Mouse (Mus musculus) liver, embryonic 16.5 days (tissue): ENCODE results near the gene Ccdc59. TPM values are rescaled to one million over a fixed set of nuclear protein-coding genes. Genes with fewer than 3 reads are reported as not detected.

Experiments used
- ATAC-seq: fragments of 200-750 bp; cut with Nextera tagmentation; 2 replicates; pipeline ENCODE4 v1.8.0; 2017; ENCODE audit warnings: low read depth, mild to moderate bottlenecking, moderate number of reproducible peaks, moderate library complexity
- H3K27ac ChIP-seq: fragments of 300-500 bp; sonication (generic); 2 replicates; pipeline ENCODE4 v1.5.1; 2014; ENCODE audit warnings: mild to moderate bottlenecking, low read length
- H3K27me3 ChIP-seq: fragments of 300-500 bp; sonication (generic); 2 replicates; pipeline ENCODE4 v1.6.1; 2014; ENCODE audit warnings: low read depth, low read length, mixed read lengths; ENCODE audit not compliant: control insufficient read depth, insufficient read depth
- H3K36me3 ChIP-seq: fragments of 300-500 bp; sonication (generic); 2 replicates; pipeline ENCODE4 v1.6.1; 2014; ENCODE audit warnings: mild to moderate bottlenecking; ENCODE audit not compliant: control insufficient read depth, insufficient read depth
- H3K4me1 ChIP-seq: fragments of 300-500 bp; sonication (generic); 2 replicates; pipeline ENCODE4 v1.6.1; 2014; ENCODE audit warnings: low read depth, low read length, mixed read lengths; ENCODE audit not compliant: control insufficient read depth
- H3K4me2 ChIP-seq: fragments of 300-500 bp; sonication (generic); 2 replicates; pipeline ENCODE4 v1.6.1; 2014; ENCODE audit warnings: low read depth, low read length, mixed read lengths
- H3K4me3 ChIP-seq: fragments of 300-500 bp; sonication (generic); 2 replicates; pipeline ENCODE4 v1.5.1; 2014; ENCODE audit warnings: low read depth, mild to moderate bottlenecking, low read length
- H3K9ac ChIP-seq: fragments of 300-500 bp; sonication (generic); 2 replicates; pipeline ENCODE4 v1.6.1; 2014; ENCODE audit warnings: low read depth, low read length
- H3K9me3 ChIP-seq: fragments of 300-500 bp; sonication (generic); replicated peaks from 2 replicates; pipeline ENCODE4 v1.6.1; 2016; ENCODE audit warnings: low read length; ENCODE audit not compliant: control insufficient read depth
- WGBS: fragments of 180-500 bp; shearing (Covaris S2); extraction: QIAGEN DNeasy Blood & Tissue Kit; methylation state at CpG from one replicate; pipeline ENCODE4 v1.1.7; 2014; ENCODE audit not compliant: insufficient replicate concordance; 5-methylcytosine and 5-hydroxymethylcytosine counted together
- polyA plus RNA-seq: library from polyadenylated mRNA; unstranded; fragments of >200 nt; fragmentation: Nextera tagmentation; extraction: Ambion mirVana; gene quantifications from 2 replicates; pipeline ENCODE4 v1.2.1, GENCODE M21; 2015

Gene Ccdc59
- 16.0 and 17.7 TPM in 2 replicates for polyA plus RNA-seq

DNA sequence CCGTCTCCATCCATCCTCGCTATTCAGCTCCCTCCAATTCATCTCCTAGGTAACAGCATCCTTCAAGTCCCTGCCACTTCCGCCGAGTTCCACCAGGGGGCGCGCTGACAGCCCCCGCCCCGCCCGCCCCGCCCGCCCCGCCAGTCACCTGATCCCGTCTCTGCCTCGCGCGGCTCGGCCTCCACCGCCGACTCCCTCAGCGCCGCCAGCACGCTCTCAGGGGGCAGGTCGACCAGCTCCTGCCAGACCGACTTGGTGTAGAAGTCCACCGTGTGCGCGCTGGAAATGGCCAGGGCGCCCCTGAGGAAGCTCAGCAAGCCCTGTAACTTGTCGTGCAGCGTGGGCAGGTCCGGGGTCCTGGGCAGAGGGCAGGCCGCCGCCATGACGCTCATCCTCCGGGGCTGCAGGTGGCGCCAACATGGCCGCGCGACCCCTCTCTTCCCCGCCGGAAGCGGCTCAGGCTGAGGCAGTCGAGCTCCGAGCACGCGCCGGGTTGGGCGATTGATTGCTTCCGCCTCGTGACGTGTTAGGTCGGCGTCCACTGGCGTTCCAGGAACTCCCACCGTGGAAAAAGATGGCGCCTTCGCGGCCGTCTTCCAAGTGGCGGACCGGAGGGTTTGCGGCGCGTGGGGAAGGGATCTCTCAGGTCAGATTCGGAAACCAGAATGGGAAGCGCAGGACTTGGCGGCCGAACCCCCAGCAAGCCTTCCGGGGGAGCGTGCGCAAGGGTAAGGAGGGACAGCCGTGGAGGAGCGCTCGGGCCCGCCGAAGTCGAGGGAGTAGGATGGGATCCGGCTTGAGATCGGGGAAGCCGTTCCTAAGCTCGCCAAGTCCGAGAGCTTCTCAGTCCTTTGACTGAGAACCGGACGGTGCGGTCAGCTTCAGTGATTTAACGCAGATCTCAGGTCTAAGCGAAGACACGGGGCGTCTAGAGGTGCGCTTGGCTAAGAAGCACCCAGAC lies at the start of gene Ccdc59, which contains the start of gene Mettl25:
Ccdc59 (plus strand) TSS at position 140 of the 961 bp plus-strand sequence.
Mettl25 (minus strand) TSS at position 453 of the 961 bp plus-strand sequence.
- peaks cover 22% of the 10 kb centered on the region for H3K36me3 ChIP-seq
- peak within 1 kb of the TSS; percentile 86 for H3K4me2 ChIP-seq
- peaks cover 6% of the 10 kb centered on the region; the same call in 1 of the 2 replicates for H3K4me1 ChIP-seq
- under 1% methylated on average over 90 of the region's 90 CpGs for WGBS
- H3K4me3 ChIP-seq, result peak within 1 kb of the TSS; percentile 92
- peak within 1 kb of the TSS; percentile 82 for H3K9ac ChIP-seq
- H3K27ac ChIP-seq, result peak within 1 kb of the TSS; percentile 94
- H3K9me3 ChIP-seq, result no peaks in the 10 kb centered on the region
- no peaks in the 10 kb centered on the region for H3K27me3 ChIP-seq
- peak; percentile 96 for ATAC-seq

GRCm38 (mm10) chr10:105793776-105794552 lies 46.9 kb upstream of the Ccdc59 start:
- H3K4me3 ChIP-seq, result no peak overlapping the region
- 71% methylated on average over 15 of the region's 15 CpGs for WGBS
- H3K36me3 ChIP-seq, result no peaks in the 10 kb centered on the region; the same call in 1 of the 2 replicates
- H3K9ac ChIP-seq, result no peak overlapping the region
- no peaks in the 10 kb centered on the region for H3K9me3 ChIP-seq
- H3K27me3 ChIP-seq, result no peaks in the 10 kb centered on the region
- no peaks in the 10 kb centered on the region for H3K4me1 ChIP-seq
- ATAC-seq, result no peak
- no peak overlapping the region for H3K4me2 ChIP-seq
- no peak overlapping the region for H3K27ac ChIP-seq

GRCm38 (mm10) chr10:105797250-105797924 lies 43.5 kb upstream of the Ccdc59 start:
- WGBS, result 72% methylated on average over 8 of the region's 8 CpGs
- Histone ChIP-seq H3K9ac (no peak overlapping the region), H3K27me3 (no peaks in the 10 kb centered on the region), H3K9me3 (no peaks in the 10 kb centered on the region), H3K4me3 (no peak overlapping the region), H3K4me1 (no peaks in the 10 kb centered on the region), H3K27ac (no peak overlapping the region), H3K36me3 (no peaks in the 10 kb centered on the region; the same call in 1 of the 2 replicates), H3K4me2 (no peak overlapping the region)
- no peak for ATAC-seq

DNA sequence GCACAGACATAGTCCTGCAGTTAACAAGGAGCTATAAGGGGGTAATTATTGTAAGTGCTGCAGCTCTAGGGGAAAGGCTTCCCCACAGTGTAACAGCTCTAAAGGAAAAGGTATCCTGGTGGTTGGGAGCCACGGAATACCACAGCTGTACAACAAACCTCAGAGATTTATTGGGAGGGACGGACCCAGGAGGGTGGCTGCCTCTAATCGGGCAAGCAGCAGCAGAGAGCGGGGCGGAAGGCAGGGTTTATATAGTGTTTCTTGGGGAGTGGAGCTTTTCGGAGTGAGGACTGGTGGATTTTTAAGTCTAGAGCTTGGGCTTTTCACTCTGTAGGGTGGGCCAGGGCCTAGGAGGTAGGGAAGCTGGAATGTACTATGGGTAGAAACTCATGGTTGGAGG lies 39.7 kb upstream of the Ccdc59 start:
- Histone ChIP-seq H3K9ac (no peak overlapping the region), H3K4me1 (no peaks in the 10 kb centered on the region), H3K27ac (no peak overlapping the region), H3K27me3 (no peaks in the 10 kb centered on the region), H3K36me3 (no peaks in the 10 kb centered on the region), H3K4me3 (no peak overlapping the region), H3K9me3 (no peaks in the 10 kb centered on the region), H3K4me2 (no peak overlapping the region)
- no peak for ATAC-seq
- 81% methylated on average over 6 of the region's 6 CpGs for WGBS

DNA sequence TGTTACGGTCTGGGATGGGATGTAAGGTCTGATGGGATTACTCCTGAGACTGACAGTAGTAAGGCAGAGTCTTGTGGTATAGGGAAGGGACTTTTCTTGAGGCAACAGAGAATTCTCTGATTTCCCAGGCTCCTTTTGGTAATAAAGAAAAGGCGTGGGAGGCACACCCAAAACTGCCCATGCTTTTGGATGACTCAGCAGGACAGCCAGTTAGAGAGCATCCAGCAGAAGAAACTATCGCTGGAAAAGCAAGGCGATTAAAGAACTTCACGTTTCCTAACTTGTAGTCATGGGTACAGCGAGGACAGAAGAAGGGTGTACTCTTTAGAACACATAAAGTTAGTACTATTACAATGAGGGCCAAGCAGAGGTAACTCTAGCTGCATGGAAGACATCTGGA lies 38.7 kb upstream of the Ccdc59 start:
- 69% methylated on average over 6 of the region's 6 CpGs for WGBS
- H3K27me3 ChIP-seq, result no peaks in the 10 kb centered on the region
- no peak for ATAC-seq
- no peak overlapping the region for H3K9ac ChIP-seq
- H3K4me1 ChIP-seq, result no peaks in the 10 kb centered on the region
- H3K4me2 ChIP-seq, result no peak overlapping the region
- no peak overlapping the region for H3K4me3 ChIP-seq
- H3K36me3 ChIP-seq, result no peaks in the 10 kb centered on the region
- no peaks in the 10 kb centered on the region for H3K9me3 ChIP-seq
- H3K27ac ChIP-seq, result no peak overlapping the region

DNA sequence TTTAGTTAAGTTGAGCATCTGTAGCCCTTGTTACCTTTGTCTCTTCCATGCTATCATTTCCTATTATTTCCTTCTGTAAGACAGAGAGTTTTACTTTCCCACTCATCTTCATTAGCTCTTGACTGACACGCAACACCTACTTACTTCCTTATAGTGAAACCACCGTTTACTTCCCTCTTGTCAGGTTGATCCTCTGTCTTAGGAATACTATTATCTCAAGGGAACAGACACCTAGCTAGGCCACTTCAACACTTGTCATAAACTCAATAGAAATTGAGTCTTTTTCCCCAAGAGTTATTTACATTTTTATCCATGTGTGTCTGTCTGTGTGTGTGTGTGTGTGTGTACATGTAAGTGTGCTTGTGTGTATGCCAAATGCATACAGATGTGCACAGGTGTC lies 37.4 kb upstream of the Ccdc59 start:
- no peak for ATAC-seq
- H3K4me2 ChIP-seq, result no peak overlapping the region
- H3K27me3 ChIP-seq, result no peaks in the 10 kb centered on the region
- H3K4me3 ChIP-seq, result no peak overlapping the region
- H3K9ac ChIP-seq, result no peak overlapping the region
- no peaks in the 10 kb centered on the region for H3K36me3 ChIP-seq
- WGBS, result 41% methylated on average over 2 of the region's 2 CpGs
- no peak overlapping the region for H3K27ac ChIP-seq
- no peaks in the 10 kb centered on the region for H3K9me3 ChIP-seq
- no peaks in the 10 kb centered on the region for H3K4me1 ChIP-seq

DNA sequence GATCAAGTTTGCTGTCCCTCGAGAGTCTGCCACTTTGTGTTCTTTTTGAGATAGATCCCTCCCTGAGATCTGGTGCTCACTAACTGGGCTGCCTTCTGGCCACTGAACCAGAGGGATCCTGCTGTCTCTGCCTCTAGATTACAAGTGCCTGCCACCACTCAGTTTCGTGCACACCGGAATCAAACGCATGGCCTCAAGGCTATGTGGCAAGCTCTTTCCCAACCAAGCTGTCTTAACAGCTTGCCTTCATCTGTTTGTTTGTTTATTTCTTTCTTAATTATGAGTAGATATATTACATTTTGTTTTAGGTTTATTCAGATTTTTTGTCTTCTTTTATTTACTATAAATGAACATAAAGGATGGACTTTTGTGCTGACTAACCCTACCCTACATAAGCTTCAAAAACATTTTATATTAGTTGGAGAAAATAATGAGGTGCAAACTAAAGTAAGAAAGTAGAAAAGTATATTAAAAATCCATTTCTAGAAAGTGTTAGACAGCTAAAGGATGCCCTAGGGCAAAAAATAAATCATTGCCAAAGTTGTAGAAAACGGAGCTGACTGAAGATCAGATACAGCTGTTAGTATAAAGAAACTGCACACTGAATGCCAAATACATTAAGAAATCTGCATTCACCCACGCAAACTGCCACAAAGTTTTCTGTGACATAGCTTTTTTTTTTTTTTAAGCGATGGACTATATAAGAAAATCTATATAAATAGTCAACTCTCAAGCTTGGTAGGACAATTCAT lies 34.4 kb upstream of the Ccdc59 start:
- Histone ChIP-seq H3K9ac (no peak overlapping the region), H3K9me3 (no peaks in the 10 kb centered on the region)

GRCm38 (mm10) chr10:105834627-105835228 lies 6.1 kb upstream of the Ccdc59 start:
- Histone ChIP-seq H3K9ac (no peak overlapping the region), H3K4me2 (no peak overlapping the region), H3K4me3 (no peak overlapping the region), H3K27me3 (no peaks in the 10 kb centered on the region), H3K27ac (no peak overlapping the region), H3K36me3 (no peaks in the 10 kb centered on the region), H3K4me1 (no peaks in the 10 kb centered on the region), H3K9me3 (no peaks in the 10 kb centered on the region)
- WGBS, result 60% methylated on average over 10 of the region's 10 CpGs
- ATAC-seq, result no peak

More for the DNA sequence above, 34.4 kb upstream of the Ccdc59 start:
- WGBS, result 74% methylated on average over 7 of the region's 7 CpGs
- no peak for ATAC-seq
- Histone ChIP-seq H3K36me3 (no peaks in the 10 kb centered on the region), H3K4me2 (no peak overlapping the region), H3K4me3 (no peak overlapping the region), H3K27ac (no peak overlapping the region), H3K4me1 (no peaks in the 10 kb centered on the region), H3K27me3 (no peaks in the 10 kb centered on the region)
